Mouse (Mus musculus) left cerebral cortex, adult 8-10 months (tissue): ENCODE measurements at regions not wholly inside any gene's neighbourhood (a gene's known extent, or its start where the extent isn't known, plus 50 kb on each side); places are given as distances from the start of the nearest gene placed in this dataset.

ENCODE experiments used
- DNase-seq, 2 experiments: peaks; one replicate each; pipeline ENCODE4 v3.0.0; 2022; ENCODE audit warnings: low spot score in 2 of 2

GRCm38 (mm10) chr2:12697209-12697608, 226.6 kb upstream of the Pter start:
- no peak for DNase-seq

GRCm38 (mm10) chr2:12699331-12699730, 224.5 kb upstream of the Pter start:
- DNase-seq = no peak

- DNase-seq = no peak
Observed at GRCm38 (mm10) chr2:12707514-12707913, 216.3 kb upstream of the Pter start.

GRCm38 (mm10) chr2:12709156-12709923, 214.5 kb upstream of the Pter start:
- DNase-seq = peak; percentile 35 to 63

- DNase-seq = peak in 1 of 2 experiments; percentile 24
Observed at GRCm38 (mm10) chr2:12709924-12710240, 214.0 kb upstream of the Pter start.

GRCm38 (mm10) chr2:12716124-12717012, 207.5 kb upstream of the Pter start:
- DNase-seq = no peak

- no peak for DNase-seq
Observed at GRCm38 (mm10) chr2:12729251-12729650, 194.6 kb upstream of the Pter start.

GRCm38 (mm10) chr2:12737140-12737539, 186.7 kb upstream of the Pter start:
- no peak for DNase-seq

- DNase-seq = peak in 1 of 2 experiments; percentile 41
Observed at GRCm38 (mm10) chr2:12746856-12747255, 177.0 kb upstream of the Pter start.

- no peak for DNase-seq
Observed at GRCm38 (mm10) chr2:12758816-12759215, 165.0 kb upstream of the Pter start.

- no peak for DNase-seq
Observed at GRCm38 (mm10) chr2:12759931-12760330, 163.9 kb upstream of the Pter start.

- DNase-seq = no peak
Observed at GRCm38 (mm10) chr2:12761461-12761860, 162.4 kb upstream of the Pter start.

GRCm38 (mm10) chr2:12764510-12764909, 159.3 kb upstream of the Pter start:
- no peak for DNase-seq

GRCm38 (mm10) chr2:12765336-12765735, 158.5 kb upstream of the Pter start:
- DNase-seq = no peak

GRCm38 (mm10) chr2:12776866-12777265, 147.0 kb upstream of the Pter start:
- DNase-seq = peak; percentile 13 to 75

GRCm38 (mm10) chr2:12777696-12778095, 146.1 kb upstream of the Pter start:
- DNase-seq = peak in 1 of 2 experiments; percentile 55

- no peak for DNase-seq
Observed at GRCm38 (mm10) chr2:12792596-12792995, 131.2 kb upstream of the Pter start.

- no peak for DNase-seq
Observed at GRCm38 (mm10) chr2:12797615-12798169, 126.1 kb upstream of the Pter start.

- peak in 1 of 2 experiments; percentile 13 for DNase-seq
Observed at GRCm38 (mm10) chr2:12799153-12799925, 124.5 kb upstream of the Pter start.

GRCm38 (mm10) chr2:12802667-12803066, 121.2 kb upstream of the Pter start:
- DNase-seq = no peak

- no peak for DNase-seq
Observed at GRCm38 (mm10) chr2:12805096-12805495, 118.7 kb upstream of the Pter start.
